Mouse (Mus musculus): ENCODE measurements around the gene Wdr62. TPM values are rescaled to one million over a fixed set of nuclear protein-coding genes. Genes with fewer than 3 reads are reported as not detected.

The Wdr62 gene
- polyA plus RNA-seq, 1 experiment from 2014 or later, result 11.5 TPM

GRCm38 (mm10) chr7:30318142-30318541 lies 37.9 kb upstream of the Wdr62 start:
- WGBS (ENCODE audit: insufficient replicate concordance), result 80% methylated on average over 3 of the region's 3 CpGs
- Histone ChIP-seq H3K4me3 (no peak overlapping the region), H3K4me2 (no peak overlapping the region), H3K36me3 (no peaks in the 10 kb centered on the region), H3K27ac (no peak overlapping the region), H3K27me3 (replicated peaks) (no peaks in the 10 kb centered on the region), H3K9ac (no peak overlapping the region), H3K4me1 (peaks cover 41% of the 10 kb centered on the region), H3K9me3 (replicated peaks) (no peaks in the 10 kb centered on the region)
- no peak for ATAC-seq

GRCm38 (mm10) chr7:30315559-30316529 lies 35.6 kb upstream of the Wdr62 start:
- Histone ChIP-seq H3K27ac (no peak overlapping the region), H3K4me2 (peak overlapping the region; percentile 46), H3K27me3 (replicated peaks) (no peaks in the 10 kb centered on the region), H3K9ac (no peak overlapping the region), H3K9me3 (replicated peaks) (no peaks in the 10 kb centered on the region), H3K4me3 (peak overlapping the region; percentile 26; the same call in 1 of the 2 replicates), H3K36me3 (peaks cover 8% of the 10 kb centered on the region; the same call in 1 of the 2 replicates), H3K4me1 (peaks cover 27% of the 10 kb centered on the region)
- WGBS (ENCODE audit: insufficient replicate concordance), result 52% methylated on average over 13 of the region's 13 CpGs
- ATAC-seq, result no peak

GRCm38 (mm10) chr7:30314721-30315155 lies 34.5 kb upstream of the Wdr62 start, which contains the start of gene Syne4:
Gene Syne4 (plus strand): TSS chr7:30314807.
- peak; percentile 11; the same call in 1 of the 2 replicates for ATAC-seq

GRCm38 (mm10) chr7:30313666-30314320 lies 33.6 kb upstream of the Wdr62 start:
- Histone ChIP-seq H3K27ac (no peak overlapping the region), H3K9ac (no peak overlapping the region), H3K27me3 (replicated peaks) (no peaks in the 10 kb centered on the region), H3K9me3 (replicated peaks) (no peaks in the 10 kb centered on the region), H3K4me3 (peak overlapping the region; percentile 17; the same call in 1 of the 2 replicates), H3K36me3 (peaks cover 12% of the 10 kb centered on the region; the same call in 1 of the 2 replicates), H3K4me1 (peaks cover 26% of the 10 kb centered on the region), H3K4me2 (peak overlapping the region; percentile 42)
- WGBS (ENCODE audit: insufficient replicate concordance), result 59% methylated on average over 27 of the region's 27 CpGs
- ATAC-seq, result no peak

More at GRCm38 (mm10) chr7:30314721-30315155, 34.5 kb upstream of the Wdr62 start, which contains the start of gene Syne4:
- no peaks in the 10 kb centered on the region for H3K27me3 ChIP-seq (replicated peaks)
- H3K9ac ChIP-seq, result peak within 1 kb of the TSS; percentile 10; the same call in 1 of the 2 replicates
- H3K9me3 ChIP-seq (replicated peaks), result no peaks in the 10 kb centered on the region
- H3K36me3 ChIP-seq, result peaks cover 12% of the 10 kb centered on the region; the same call in 1 of the 2 replicates
- WGBS (ENCODE audit: insufficient replicate concordance), result 11% methylated on average over 9 of the region's 9 CpGs
- H3K4me1 ChIP-seq, result peaks cover 20% of the 10 kb centered on the region
- peak within 1 kb of the TSS; percentile 26 for H3K4me3 ChIP-seq
- peak within 1 kb of the TSS; percentile 46 for H3K4me2 ChIP-seq
- H3K27ac ChIP-seq, result no peak within 1 kb of the TSS

- no peak for ATAC-seq
- 75% methylated on average over 12 of the region's 12 CpGs for WGBS (ENCODE audit: insufficient replicate concordance)
- H3K4me2 ChIP-seq, result no peak overlapping the region
These were observed 29.9 kb upstream of the Wdr62 start for GRCm38 (mm10) chr7:30310136-30310535.

GRCm38 (mm10) chr7:30309395-30310129 lies 29.3 kb upstream of the Wdr62 start:
- Histone ChIP-seq H3K36me3 (peaks cover 12% of the 10 kb centered on the region; the same call in 1 of the 2 replicates), H3K27me3 (replicated peaks) (no peaks in the 10 kb centered on the region), H3K9ac (peak overlapping the region; percentile 67; the same call in 1 of the 2 replicates), H3K4me1 (peaks cover 24% of the 10 kb centered on the region), H3K4me3 (peak overlapping the region; percentile 67), H3K4me2 (peak overlapping the region; percentile 88), H3K27ac (no peak overlapping the region), H3K9me3 (replicated peaks) (no peaks in the 10 kb centered on the region)
- ATAC-seq, result no peak
- WGBS (ENCODE audit: insufficient replicate concordance), result 45% methylated on average over 15 of the region's 15 CpGs

More at GRCm38 (mm10) chr7:30310136-30310535, 29.9 kb upstream of the Wdr62 start:
- no peak overlapping the region for H3K27ac ChIP-seq
- no peaks in the 10 kb centered on the region for H3K9me3 ChIP-seq (replicated peaks)
- H3K27me3 ChIP-seq (replicated peaks), result no peaks in the 10 kb centered on the region
- H3K9ac ChIP-seq, result no peak overlapping the region
- no peak overlapping the region for H3K4me3 ChIP-seq
- H3K4me1 ChIP-seq, result peaks cover 30% of the 10 kb centered on the region
- H3K36me3 ChIP-seq, result peaks cover 12% of the 10 kb centered on the region; the same call in 1 of the 2 replicates

- 4% methylated on average over 27 of the region's 27 CpGs for WGBS (ENCODE audit: insufficient replicate concordance)
These were observed 28.1 kb upstream of the Wdr62 start, which contains the start of gene Alkbh6 for GRCm38 (mm10) chr7:30308076-30309005. Gene Alkbh6 (plus strand): TSS chr7:30308717.

DNA sequence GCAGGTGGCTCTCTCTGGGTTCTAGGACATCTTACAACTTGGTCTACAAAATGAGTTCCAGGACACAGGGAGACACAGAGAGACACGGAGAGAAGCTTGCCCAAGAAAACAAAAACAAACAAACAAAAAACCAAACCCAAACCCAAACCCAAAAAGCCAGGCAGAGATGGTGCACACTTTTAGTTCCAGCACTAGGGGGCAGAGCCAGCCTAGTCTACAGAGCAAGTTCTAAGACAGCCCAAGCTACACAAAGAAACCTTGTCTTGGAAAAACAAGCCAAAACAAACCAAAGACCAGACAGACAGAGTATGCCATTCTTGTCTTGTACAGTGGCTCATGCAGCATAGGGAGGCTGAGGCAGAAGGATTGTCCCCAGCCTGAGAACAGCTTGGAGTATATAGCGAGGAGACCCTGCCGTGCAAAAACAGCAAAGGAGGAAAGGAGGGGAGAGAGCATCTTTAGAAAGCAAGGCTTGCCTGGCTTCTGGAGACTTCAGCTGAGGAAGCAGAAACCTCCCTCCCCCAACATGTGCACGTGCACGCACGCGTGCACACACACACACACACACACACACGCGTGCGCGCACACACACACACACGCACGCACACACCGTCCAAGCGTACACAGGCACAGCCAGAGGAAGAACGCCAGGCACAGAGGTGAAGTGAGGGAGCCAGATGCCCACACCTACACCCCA lies 26.0 kb upstream of the Wdr62 start:
- no peaks in the 10 kb centered on the region for H3K27me3 ChIP-seq (replicated peaks)
- no peaks in the 10 kb centered on the region for H3K9me3 ChIP-seq (replicated peaks)
- H3K4me3 ChIP-seq, result no peak overlapping the region
- ATAC-seq, result no peak
- H3K27ac ChIP-seq, result no peak overlapping the region
- H3K9ac ChIP-seq, result no peak overlapping the region
- H3K4me2 ChIP-seq, result no peak overlapping the region
- 82% methylated on average over 16 of the region's 16 CpGs for WGBS (ENCODE audit: insufficient replicate concordance)
- peaks cover 20% of the 10 kb centered on the region for H3K4me1 ChIP-seq
- peaks cover 5% of the 10 kb centered on the region; the same call in 1 of the 2 replicates for H3K36me3 ChIP-seq

More at GRCm38 (mm10) chr7:30308076-30309005, 28.1 kb upstream of the Wdr62 start, which contains the start of gene Alkbh6:
- H3K9me3 ChIP-seq (replicated peaks), result no peaks in the 10 kb centered on the region
- no peaks in the 10 kb centered on the region for H3K27me3 ChIP-seq (replicated peaks)
- peak within 1 kb of the TSS; percentile 67 for H3K4me3 ChIP-seq
- 0 out of 2 replicates have a peak within 1 kb of the TSS, but pooled peaks have one; percentile 12 for H3K27ac ChIP-seq
- peak within 1 kb of the TSS; percentile 67 for H3K9ac ChIP-seq
- H3K36me3 ChIP-seq, result peaks cover 12% of the 10 kb centered on the region; the same call in 1 of the 2 replicates
- ATAC-seq, result peak; percentile 99
- H3K4me1 ChIP-seq, result peaks cover 20% of the 10 kb centered on the region
- H3K4me2 ChIP-seq, result peak within 1 kb of the TSS; percentile 88

DNA sequence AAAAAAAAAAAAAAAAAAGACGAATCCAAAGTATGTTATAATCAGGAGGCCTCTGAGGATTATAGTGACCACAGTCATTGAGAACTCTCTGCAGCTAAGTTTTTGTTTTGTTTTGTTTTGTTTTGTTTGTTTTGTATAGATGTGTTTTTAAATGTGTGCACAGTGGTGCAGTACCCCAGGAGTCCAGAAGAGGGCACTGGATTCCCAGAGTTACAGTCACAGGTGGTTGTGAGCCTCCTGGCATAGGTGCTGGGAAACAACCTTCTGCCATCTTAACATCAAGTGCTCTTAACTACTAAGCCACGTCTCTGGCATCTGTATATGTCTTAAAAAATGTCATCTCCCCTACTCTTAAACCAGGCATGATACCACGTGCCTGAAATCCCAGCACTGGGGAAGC lies 20.7 kb upstream of the Wdr62 start:
- no peak overlapping the region for H3K27ac ChIP-seq
- H3K36me3 ChIP-seq, result no peaks in the 10 kb centered on the region
- ATAC-seq, result no peak
- H3K4me2 ChIP-seq, result no peak overlapping the region
- H3K9me3 ChIP-seq (replicated peaks), result no peaks in the 10 kb centered on the region
- H3K9ac ChIP-seq, result no peak overlapping the region
- WGBS (ENCODE audit: insufficient replicate concordance), result 20% methylated on average over 3 of the region's 3 CpGs
- H3K4me1 ChIP-seq, result 0 out of 2 replicates have a peak, but pooled peaks cover 5% of the 10 kb centered on the region
- no peaks in the 10 kb centered on the region for H3K27me3 ChIP-seq (replicated peaks)
- no peak overlapping the region for H3K4me3 ChIP-seq

DNA sequence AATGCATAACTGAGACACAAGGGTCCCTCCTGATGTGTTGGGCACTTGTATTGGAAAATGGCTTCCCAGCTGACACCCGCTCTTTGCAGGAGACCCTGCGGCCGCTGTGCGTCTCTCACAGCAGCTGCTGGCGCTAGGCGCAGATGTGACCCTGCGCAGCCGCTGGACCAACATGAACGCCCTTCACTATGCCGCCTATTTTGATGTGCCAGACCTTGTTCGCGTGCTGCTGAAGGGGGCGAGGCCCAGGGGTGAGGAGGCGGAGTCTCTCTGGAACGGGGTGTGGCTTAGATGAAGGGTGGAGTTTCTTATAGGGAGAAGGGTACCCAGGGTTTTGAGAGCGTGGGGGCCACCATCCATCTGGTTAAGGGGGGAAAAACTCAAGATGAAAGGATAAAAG lies 17.0 kb upstream of the Wdr62 start:
- Histone ChIP-seq H3K27ac (no peak overlapping the region), H3K9ac (no peak overlapping the region), H3K36me3 (no peaks in the 10 kb centered on the region), H3K4me2 (no peak overlapping the region), H3K27me3 (replicated peaks) (peaks cover 1% of the 10 kb centered on the region; the same call in 1 of the 2 replicates), H3K4me1 (0 out of 2 replicates have a peak, but pooled peaks cover 5% of the 10 kb centered on the region), H3K4me3 (no peak overlapping the region), H3K9me3 (replicated peaks) (no peaks in the 10 kb centered on the region)
- ATAC-seq, result no peak
- WGBS (ENCODE audit: insufficient replicate concordance), result 61% methylated on average over 16 of the region's 16 CpGs

Data from liver, embryonic 12.5 days (tissue).